Mouse (Mus musculus): ENCODE measurements at regions not wholly inside any gene's neighbourhood (a gene's known extent, or its start where the extent isn't known, plus 50 kb on each side); places are given as distances from the start of the nearest gene placed in this dataset.

DNA sequence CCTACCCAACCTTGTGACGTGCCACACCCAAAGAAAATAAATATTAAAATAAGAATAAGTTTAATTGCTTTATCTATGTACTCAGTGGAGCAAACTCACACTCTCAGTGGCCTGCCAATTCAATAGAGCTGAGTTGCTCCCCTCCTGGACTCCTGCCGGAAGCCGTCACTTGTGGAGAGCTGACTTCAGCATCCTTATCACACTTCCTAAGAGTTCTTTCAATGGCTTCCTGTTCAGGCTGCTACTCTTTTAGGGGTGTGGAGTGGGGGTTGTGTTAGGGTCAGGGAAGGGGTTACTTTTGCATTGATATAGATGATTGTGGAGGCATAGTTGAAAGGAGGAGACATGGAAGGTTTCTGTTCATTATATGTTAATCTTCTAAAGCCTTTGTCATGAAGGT is 147.7 kb downstream of the Dusp6 start:
- WGBS, result 40% methylated on average over 3 of the region's 3 CpGs
- Histone ChIP-seq H3K27ac (ENCODE audit: low read depth, low read length) (no peak overlapping the region), H3K27me3 (replicated peaks; ENCODE audit: control insufficient read depth, insufficient read depth, low read length) (no peaks in the 10 kb centered on the region), H3K9me3 (ENCODE audit: control insufficient read depth, low read length) (peaks cover 2% of the 10 kb centered on the region; the same call in 1 of the 2 replicates), H3K9ac (ENCODE audit: low read depth, low read length) (no peak overlapping the region), H3K36me3 (ENCODE audit: control insufficient read depth, insufficient read depth, low read length) (no peaks in the 10 kb centered on the region), H3K4me1 (replicated peaks; ENCODE audit: control insufficient read depth, insufficient read depth, low read length) (no peaks in the 10 kb centered on the region), H3K4me3 (ENCODE audit: low read depth, low read length) (no peak overlapping the region), H3K4me2 (no peak overlapping the region)
- ATAC-seq (replicated peaks; ENCODE audit: low FRiP score) (no peak), DNase-seq (ENCODE audit: low spot score) (no peak)

DNA sequence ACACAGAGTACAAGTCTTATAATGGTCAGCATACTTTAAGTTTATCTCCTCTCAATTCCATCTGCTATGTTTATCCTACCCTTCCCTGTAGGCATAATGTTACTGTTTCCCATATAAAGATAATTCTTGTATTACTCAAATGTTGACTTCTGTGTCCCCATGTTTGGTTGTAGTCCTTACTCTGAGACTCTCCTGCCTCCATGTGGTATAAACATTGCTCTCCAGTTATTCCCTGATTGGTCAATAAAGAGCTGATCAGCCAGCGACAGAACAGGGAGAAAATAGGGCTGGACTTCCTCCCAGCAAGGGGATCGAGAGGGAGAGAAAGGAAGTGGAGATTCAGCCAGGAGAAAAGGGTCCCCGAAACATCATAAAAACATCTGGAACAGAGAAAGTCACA is 150.4 kb downstream of the Dusp6 start:
- Histone ChIP-seq H3K4me1 (replicated peaks; ENCODE audit: control insufficient read depth, insufficient read depth, low read length) (no peaks in the 10 kb centered on the region), H3K9me3 (ENCODE audit: control insufficient read depth, low read length) (peaks cover 2% of the 10 kb centered on the region; the same call in 1 of the 2 replicates), H3K36me3 (ENCODE audit: control insufficient read depth, insufficient read depth, low read length) (no peaks in the 10 kb centered on the region), H3K4me2 (no peak overlapping the region), H3K27ac (ENCODE audit: low read depth, low read length) (no peak overlapping the region), H3K27me3 (replicated peaks; ENCODE audit: control insufficient read depth, insufficient read depth, low read length) (no peaks in the 10 kb centered on the region), H3K9ac (ENCODE audit: low read depth, low read length) (no peak overlapping the region), H3K4me3 (ENCODE audit: low read depth, low read length) (no peak overlapping the region)
- DNase-seq (ENCODE audit: low spot score) (no peak), ATAC-seq (replicated peaks; ENCODE audit: low FRiP score) (no peak)
- 68% methylated on average over 3 of the region's 3 CpGs for WGBS

DNA sequence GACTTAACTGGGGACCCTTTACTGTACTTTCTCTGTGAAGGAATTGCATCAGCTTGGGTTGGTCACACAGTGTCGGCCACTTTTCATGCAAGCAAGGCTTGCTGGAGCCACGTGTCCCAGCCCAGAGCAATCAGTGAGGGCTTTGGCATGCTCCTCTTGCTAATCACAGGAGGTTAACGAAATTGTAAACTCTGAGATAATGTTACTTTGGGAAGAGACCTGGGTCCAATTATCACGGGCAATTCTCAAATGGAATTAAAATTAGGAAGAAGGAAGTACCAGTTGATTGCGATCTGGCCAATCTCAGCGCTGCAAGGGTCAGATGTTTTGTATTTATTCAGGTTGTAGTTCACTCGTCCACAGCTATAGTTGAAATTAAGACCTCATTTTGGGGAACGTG is 153.2 kb downstream of the Dusp6 start:
- DNase-seq (ENCODE audit: low spot score) (no peak), ATAC-seq (replicated peaks; ENCODE audit: low FRiP score) (no peak)
- H3K4me1 ChIP-seq (replicated peaks; ENCODE audit: control insufficient read depth, insufficient read depth, low read length), result no peaks in the 10 kb centered on the region
- no peak overlapping the region for H3K4me3 ChIP-seq (ENCODE audit: low read depth, low read length)
- WGBS, result 50% methylated on average over 8 of the region's 8 CpGs
- H3K27me3 ChIP-seq (replicated peaks; ENCODE audit: control insufficient read depth, insufficient read depth, low read length), result no peaks in the 10 kb centered on the region
- H3K27ac ChIP-seq (ENCODE audit: low read depth, low read length), result no peak overlapping the region
- no peaks in the 10 kb centered on the region for H3K9me3 ChIP-seq (ENCODE audit: control insufficient read depth, low read length)
- no peaks in the 10 kb centered on the region for H3K36me3 ChIP-seq (ENCODE audit: control insufficient read depth, insufficient read depth, low read length)
- no peak overlapping the region for H3K4me2 ChIP-seq
- no peak overlapping the region for H3K9ac ChIP-seq (ENCODE audit: low read depth, low read length)

DNA sequence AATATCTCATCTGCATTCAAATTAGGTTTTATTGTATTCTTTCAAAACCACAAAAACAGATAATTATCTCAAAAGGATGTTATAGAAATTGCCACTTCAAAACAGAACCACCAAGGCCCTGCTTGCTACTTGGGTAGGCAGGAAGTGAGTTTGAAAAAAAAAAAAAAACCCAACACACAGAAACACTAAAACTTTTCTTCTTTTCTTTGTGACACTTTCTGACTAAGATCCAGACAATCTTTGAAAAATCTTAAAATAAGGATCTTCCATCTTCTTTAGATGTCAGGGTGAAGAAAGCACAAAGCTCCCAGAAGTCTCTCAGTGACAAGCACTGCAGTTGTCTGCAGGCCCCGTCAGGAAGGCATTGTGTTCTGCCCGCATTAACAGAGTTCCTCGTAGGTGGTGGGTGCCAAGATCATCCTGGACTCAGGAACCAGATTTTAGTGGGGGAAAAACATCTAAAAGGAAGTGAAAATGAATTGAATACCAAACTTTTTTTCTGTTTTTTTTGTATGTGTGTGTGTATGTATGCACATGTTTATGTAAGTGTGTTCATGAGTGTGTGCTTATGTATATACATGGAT is 154.0 kb downstream of the Dusp6 start:
- H3K27me3 ChIP-seq (replicated peaks; ENCODE audit: control insufficient read depth, insufficient read depth, low read length), result no peaks in the 10 kb centered on the region
- no peak for ATAC-seq (replicated peaks; ENCODE audit: low FRiP score)
- H3K36me3 ChIP-seq (ENCODE audit: control insufficient read depth, insufficient read depth, low read length), result no peaks in the 10 kb centered on the region
- no peaks in the 10 kb centered on the region for H3K4me1 ChIP-seq (replicated peaks; ENCODE audit: control insufficient read depth, insufficient read depth, low read length)
- no peak overlapping the region for H3K4me3 ChIP-seq (ENCODE audit: low read depth, low read length)
- H3K9ac ChIP-seq (ENCODE audit: low read depth, low read length), result no peak overlapping the region
- H3K9me3 ChIP-seq (ENCODE audit: control insufficient read depth, low read length), result no peaks in the 10 kb centered on the region
- 40% methylated on average over 3 of the region's 3 CpGs for WGBS
- no peak for DNase-seq (ENCODE audit: low spot score)
- H3K4me2 ChIP-seq, result no peak overlapping the region
- H3K27ac ChIP-seq (ENCODE audit: low read depth, low read length), result no peak overlapping the region

DNA sequence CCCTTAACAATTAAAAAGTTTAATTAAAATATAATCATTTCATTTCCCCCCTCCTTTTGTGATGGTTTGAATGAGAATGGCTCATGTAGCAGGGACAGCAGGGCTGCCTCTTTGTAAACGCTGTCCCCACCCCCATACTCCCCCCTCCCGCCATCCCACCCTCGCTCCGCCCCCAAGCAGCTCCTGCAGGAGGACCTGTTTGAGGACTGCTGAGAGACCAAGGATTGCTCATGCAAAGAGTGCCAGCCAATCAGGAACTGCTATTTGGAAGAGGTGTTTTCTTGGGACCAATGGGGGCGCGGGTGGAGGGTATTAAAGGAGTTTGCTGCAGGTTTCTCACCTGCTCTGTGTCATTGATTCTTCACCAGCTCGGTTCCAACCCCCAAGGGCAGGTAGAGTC is 154.6 kb downstream of the Dusp6 start:
- no peaks in the 10 kb centered on the region for H3K4me1 ChIP-seq (replicated peaks; ENCODE audit: control insufficient read depth, insufficient read depth, low read length)
- H3K4me2 ChIP-seq, result no peak overlapping the region
- ATAC-seq (replicated peaks; ENCODE audit: low FRiP score), result no peak
- DNase-seq (ENCODE audit: low spot score), result no peak
- no peaks in the 10 kb centered on the region for H3K27me3 ChIP-seq (replicated peaks; ENCODE audit: control insufficient read depth, insufficient read depth, low read length)
- WGBS, result 48% methylated on average over 7 of the region's 7 CpGs
- H3K9ac ChIP-seq (ENCODE audit: low read depth, low read length), result no peak overlapping the region
- H3K36me3 ChIP-seq (ENCODE audit: control insufficient read depth, insufficient read depth, low read length), result no peaks in the 10 kb centered on the region
- H3K27ac ChIP-seq (ENCODE audit: low read depth, low read length), result no peak overlapping the region
- H3K4me3 ChIP-seq (ENCODE audit: low read depth, low read length), result no peak overlapping the region
- H3K9me3 ChIP-seq (ENCODE audit: control insufficient read depth, low read length), result no peaks in the 10 kb centered on the region

DNA sequence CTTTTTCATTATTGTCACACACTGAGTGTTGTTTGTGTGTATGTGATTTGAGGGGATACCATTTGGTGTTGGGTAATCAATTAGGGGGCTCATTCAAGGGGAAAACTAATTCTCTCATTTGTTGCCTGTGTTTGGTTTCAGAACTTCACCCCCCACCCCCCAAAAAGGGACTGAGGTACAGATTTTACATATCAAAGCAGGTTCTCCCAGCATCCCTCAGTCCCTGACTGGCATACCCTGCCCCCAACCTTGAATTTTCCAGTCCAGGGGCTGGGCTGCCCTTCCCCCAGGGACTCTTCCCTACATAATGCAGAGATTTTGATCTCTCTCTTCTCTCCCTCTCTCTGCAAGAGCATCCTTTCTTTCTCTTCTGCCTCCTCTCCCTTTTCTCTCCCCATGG is 155.5 kb downstream of the Dusp6 start:
- no peaks in the 10 kb centered on the region for H3K4me1 ChIP-seq (replicated peaks; ENCODE audit: control insufficient read depth, insufficient read depth, low read length)
- H3K9ac ChIP-seq (ENCODE audit: low read depth, low read length), result no peak overlapping the region
- no peak overlapping the region for H3K27ac ChIP-seq (ENCODE audit: low read depth, low read length)
- no peak overlapping the region for H3K4me2 ChIP-seq
- no peaks in the 10 kb centered on the region for H3K9me3 ChIP-seq (ENCODE audit: control insufficient read depth, low read length)
- ATAC-seq (replicated peaks; ENCODE audit: low FRiP score) (no peak), DNase-seq (ENCODE audit: low spot score) (no peak)
- H3K36me3 ChIP-seq (ENCODE audit: control insufficient read depth, insufficient read depth, low read length), result no peaks in the 10 kb centered on the region
- H3K27me3 ChIP-seq (replicated peaks; ENCODE audit: control insufficient read depth, insufficient read depth, low read length), result no peaks in the 10 kb centered on the region
- no peak overlapping the region for H3K4me3 ChIP-seq (ENCODE audit: low read depth, low read length)

DNA sequence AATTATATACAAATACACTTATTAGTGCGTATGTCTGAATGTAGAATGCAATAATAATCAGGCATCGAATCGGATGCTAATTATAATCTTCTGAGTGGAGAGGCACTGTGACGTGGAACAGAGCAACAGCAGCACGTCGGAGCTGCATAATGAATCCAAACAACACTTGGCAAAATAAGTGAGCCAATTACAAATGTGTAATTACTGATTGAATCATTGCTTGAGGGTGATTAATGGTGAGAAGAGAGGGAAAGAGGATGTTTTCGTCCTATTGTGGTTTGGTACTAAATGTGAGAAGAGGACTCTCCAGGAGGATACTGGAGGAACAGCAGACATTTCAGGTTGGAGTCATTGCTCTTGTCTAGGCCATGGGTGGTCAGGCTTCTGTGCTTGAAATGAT is 156.5 kb downstream of the Dusp6 start:
- no peak overlapping the region for H3K9ac ChIP-seq (ENCODE audit: low read depth, low read length)
- H3K4me2 ChIP-seq, result no peak overlapping the region
- H3K4me1 ChIP-seq (replicated peaks; ENCODE audit: control insufficient read depth, insufficient read depth, low read length), result no peaks in the 10 kb centered on the region
- no peaks in the 10 kb centered on the region for H3K27me3 ChIP-seq (replicated peaks; ENCODE audit: control insufficient read depth, insufficient read depth, low read length)
- H3K4me3 ChIP-seq (ENCODE audit: low read depth, low read length), result no peak overlapping the region
- H3K27ac ChIP-seq (ENCODE audit: low read depth, low read length), result no peak overlapping the region
- no peaks in the 10 kb centered on the region for H3K36me3 ChIP-seq (ENCODE audit: control insufficient read depth, insufficient read depth, low read length)
- no peaks in the 10 kb centered on the region for H3K9me3 ChIP-seq (ENCODE audit: control insufficient read depth, low read length)
- WGBS, result 82% methylated on average over 7 of the region's 7 CpGs
- DNase-seq (ENCODE audit: low spot score) (no peak), ATAC-seq (replicated peaks; ENCODE audit: low FRiP score) (no peak)

DNA sequence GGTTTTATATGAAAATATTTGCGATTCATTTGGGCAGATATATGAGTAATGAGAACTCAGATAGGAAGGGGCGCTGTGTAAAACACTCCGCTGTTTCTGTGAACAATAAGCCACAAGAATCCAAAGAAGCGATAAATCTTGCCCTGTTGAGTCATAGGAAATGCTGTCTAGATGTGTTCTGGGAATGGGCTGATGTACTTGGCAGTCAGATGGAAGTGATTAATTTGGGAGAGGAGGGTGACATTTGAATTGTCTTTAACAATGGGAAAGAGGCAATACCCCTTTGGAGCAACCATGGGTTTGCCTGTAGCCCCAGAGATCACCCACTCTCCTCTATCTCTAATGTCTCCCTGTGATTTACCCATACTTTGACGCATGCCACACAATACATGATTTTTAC is 160.4 kb downstream of the Dusp6 start:
- ATAC-seq (replicated peaks; ENCODE audit: low FRiP score), result no peak
- no peaks in the 10 kb centered on the region for H3K36me3 ChIP-seq (ENCODE audit: control insufficient read depth, insufficient read depth, low read length)
- H3K9ac ChIP-seq (ENCODE audit: low read depth, low read length), result no peak overlapping the region
- H3K27ac ChIP-seq (ENCODE audit: low read depth, low read length), result no peak overlapping the region
- H3K27me3 ChIP-seq (replicated peaks; ENCODE audit: control insufficient read depth, insufficient read depth, low read length), result no peaks in the 10 kb centered on the region
- WGBS, result 76% methylated on average over 5 of the region's 5 CpGs
- H3K9me3 ChIP-seq (ENCODE audit: control insufficient read depth, low read length), result no peaks in the 10 kb centered on the region
- no peaks in the 10 kb centered on the region for H3K4me1 ChIP-seq (replicated peaks; ENCODE audit: control insufficient read depth, insufficient read depth, low read length)
- no peak for DNase-seq (ENCODE audit: low spot score)
- H3K4me2 ChIP-seq, result no peak overlapping the region
- no peak overlapping the region for H3K4me3 ChIP-seq (ENCODE audit: low read depth, low read length)

DNA sequence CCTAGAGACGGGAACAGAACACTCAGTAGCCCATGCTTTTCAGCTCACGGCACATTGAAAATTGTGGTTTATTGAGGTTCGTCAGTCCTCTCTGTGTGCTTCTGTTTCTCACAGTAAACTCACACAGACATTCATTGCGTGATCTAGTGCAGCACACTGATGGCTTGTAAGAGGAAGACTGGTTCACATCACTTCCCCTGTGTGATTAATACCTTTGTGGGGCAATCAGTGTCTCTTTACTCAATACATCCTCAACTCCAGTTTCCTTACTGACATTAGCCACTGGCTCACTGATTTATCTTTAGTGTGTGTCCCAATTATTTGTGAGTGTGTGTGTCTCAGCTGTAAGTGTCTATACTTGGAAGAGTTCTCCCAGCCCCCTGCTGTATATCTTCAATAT is 162.2 kb downstream of the Dusp6 start:
- Histone ChIP-seq H3K4me2 (no peak overlapping the region), H3K4me1 (replicated peaks; ENCODE audit: control insufficient read depth, insufficient read depth, low read length) (no peaks in the 10 kb centered on the region), H3K27ac (ENCODE audit: low read depth, low read length) (no peak overlapping the region), H3K27me3 (replicated peaks; ENCODE audit: control insufficient read depth, insufficient read depth, low read length) (no peaks in the 10 kb centered on the region), H3K36me3 (ENCODE audit: control insufficient read depth, insufficient read depth, low read length) (no peaks in the 10 kb centered on the region), H3K9ac (ENCODE audit: low read depth, low read length) (no peak overlapping the region), H3K9me3 (ENCODE audit: control insufficient read depth, low read length) (no peaks in the 10 kb centered on the region), H3K4me3 (ENCODE audit: low read depth, low read length) (no peak overlapping the region)
- DNase-seq (ENCODE audit: low spot score), result no peak
- 69% methylated on average over 4 of the region's 4 CpGs for WGBS
- ATAC-seq (replicated peaks; ENCODE audit: low FRiP score), result no peak

Data from liver, embryonic 11.5 days (tissue).